Mouse (Mus musculus) limb, embryonic 13.5 days (tissue): ENCODE measurements around the gene Adgrl2. TPM values are rescaled to one million over a fixed set of nuclear protein-coding genes. Genes with fewer than 3 reads are reported as not detected.

Source experiments
- ATAC-seq: fragments of 200-750 bp; cut with Nextera tagmentation; 2 replicates; pipeline ENCODE4 v1.8.0; 2017; ENCODE audit warnings: low read depth, moderate number of reproducible peaks, moderate TSS enrichment; ENCODE audit not compliant: low FRiP score
- H3K27ac ChIP-seq: fragments of 300-500 bp; sonication (generic); 2 replicates; pipeline ENCODE4 v1.5.1; 2015; ENCODE audit warnings: inconsistent platforms, mild to moderate bottlenecking, moderate library complexity
- H3K27me3 ChIP-seq: fragments of 300-500 bp; sonication (generic); 2 replicates; pipeline ENCODE4 v1.6.1; 2015; ENCODE audit warnings: mild to moderate bottlenecking, inconsistent platforms
- H3K36me3 ChIP-seq: fragments of 300-500 bp; sonication (generic); 2 replicates; pipeline ENCODE4 v1.6.1; 2015; ENCODE audit warnings: inconsistent platforms, mild to moderate bottlenecking, moderate library complexity
- H3K4me1 ChIP-seq: fragments of 300-500 bp; sonication (generic); 2 replicates; pipeline ENCODE4 v1.6.1; 2015; ENCODE audit warnings: inconsistent platforms
- H3K4me2 ChIP-seq: fragments of 300-500 bp; sonication (generic); replicated peaks from 2 replicates; pipeline ENCODE4 v1.6.1; 2015; ENCODE audit warnings: inconsistent platforms, mild to moderate bottlenecking, moderate library complexity
- H3K4me3 ChIP-seq: fragments of 300-500 bp; sonication (generic); 2 replicates; pipeline ENCODE4 v1.5.1; 2015; ENCODE audit warnings: moderate library complexity, mild to moderate bottlenecking, inconsistent platforms
- H3K9ac ChIP-seq: fragments of 300-500 bp; sonication (generic); 2 replicates; pipeline ENCODE4 v1.6.1; 2015; ENCODE audit warnings: mild to moderate bottlenecking, inconsistent platforms
- H3K9me3 ChIP-seq: fragments of 300-500 bp; sonication (generic); 2 replicates; pipeline ENCODE4 v1.6.1; 2016; ENCODE audit warnings: inconsistent platforms
- WGBS: fragments of 180-500 bp; shearing (Covaris S2); methylation state at CpG from one replicate; pipeline ENCODE4 v1.1.7; 2015; 5-methylcytosine and 5-hydroxymethylcytosine counted together
- polyA plus RNA-seq: library from polyadenylated mRNA; unstranded; fragments of >200 nt; fragmentation: Nextera tagmentation; extraction: Ambion mirVana; gene quantifications from 2 replicates; pipeline ENCODE4 v1.2.1, GENCODE M21; 2015

Adgrl2 gene
- polyA plus RNA-seq, 1 experiment from 2014 or later: 105 TPM

GRCm38 (mm10) chr3:148832001-148832400 is 158.4 kb downstream of the Adgrl2 start:
- Histone ChIP-seq H3K27ac (no peak overlapping the region), H3K36me3 (peaks cover 65% of the 10 kb centered on the region), H3K4me2 (no peak overlapping the region), H3K4me3 (no peak overlapping the region), H3K9me3 (no peaks in the 10 kb centered on the region), H3K27me3 (no peaks in the 10 kb centered on the region), H3K9ac (no peak overlapping the region), H3K4me1 (0 out of 2 replicates have a peak, but pooled peaks cover 3% of the 10 kb centered on the region)
- 88% methylated on average over 4 of the region's 4 CpGs for WGBS
- ATAC-seq: no peak

GRCm38 (mm10) chr3:148828519-148828918 is 161.8 kb downstream of the Adgrl2 start:
- H3K9me3 ChIP-seq: no peaks in the 10 kb centered on the region
- H3K9ac ChIP-seq: no peak overlapping the region
- H3K4me1 ChIP-seq: 0 out of 2 replicates have a peak, but pooled peaks cover 3% of the 10 kb centered on the region
- ATAC-seq: no peak
- H3K36me3 ChIP-seq: peaks cover 64% of the 10 kb centered on the region
- WGBS: 51% methylated on average over 10 of the region's 10 CpGs
- H3K27me3 ChIP-seq: no peaks in the 10 kb centered on the region
- H3K4me2 ChIP-seq: no peak overlapping the region
- no peak overlapping the region for H3K27ac ChIP-seq
- no peak overlapping the region for H3K4me3 ChIP-seq

- H3K4me3 ChIP-seq: no peak overlapping the region
- no peaks in the 10 kb centered on the region; the same call in 1 of the 2 replicates for H3K4me1 ChIP-seq
- 95% methylated on average over 13 of the region's 13 CpGs for WGBS
- no peaks in the 10 kb centered on the region for H3K27me3 ChIP-seq
- no peak overlapping the region for H3K9ac ChIP-seq
- H3K27ac ChIP-seq: no peak overlapping the region
- H3K4me2 ChIP-seq: no peak overlapping the region
- H3K9me3 ChIP-seq: no peaks in the 10 kb centered on the region
- ATAC-seq: no peak
- peaks cover 81% of the 10 kb centered on the region for H3K36me3 ChIP-seq
Observed at GRCm38 (mm10) chr3:148823551-148823950, 166.8 kb downstream of the Adgrl2 start.

- ATAC-seq: no peak
- Histone ChIP-seq H3K4me1 (no peaks in the 10 kb centered on the region; the same call in 1 of the 2 replicates), H3K4me3 (no peak overlapping the region), H3K27ac (no peak overlapping the region), H3K9me3 (no peaks in the 10 kb centered on the region), H3K36me3 (peaks cover 98% of the 10 kb centered on the region), H3K9ac (no peak overlapping the region), H3K27me3 (no peaks in the 10 kb centered on the region), H3K4me2 (no peak overlapping the region)
- WGBS: 59% methylated on average over 6 of the region's 6 CpGs
Observed at GRCm38 (mm10) chr3:148821632-148822031, 168.7 kb downstream of the Adgrl2 start.

- H3K9ac ChIP-seq: no peak overlapping the region
- no peaks in the 10 kb centered on the region; the same call in 1 of the 2 replicates for H3K4me1 ChIP-seq
- peak; percentile 8; the same call in 1 of the 2 replicates for ATAC-seq
- H3K36me3 ChIP-seq: peaks cover 91% of the 10 kb centered on the region
- no peaks in the 10 kb centered on the region for H3K27me3 ChIP-seq
- H3K4me2 ChIP-seq: no peak overlapping the region
- H3K9me3 ChIP-seq: no peaks in the 10 kb centered on the region
- 92% methylated on average over 33 of the region's 33 CpGs for WGBS
- no peak overlapping the region for H3K4me3 ChIP-seq
- H3K27ac ChIP-seq: no peak overlapping the region
Observed at GRCm38 (mm10) chr3:148819323-148820046, 170.9 kb downstream of the Adgrl2 start.

GRCm38 (mm10) chr3:148818414-148819105 is 171.8 kb downstream of the Adgrl2 start:
- Histone ChIP-seq H3K27me3 (no peaks in the 10 kb centered on the region), H3K9me3 (no peaks in the 10 kb centered on the region), H3K9ac (no peak overlapping the region), H3K4me3 (no peak overlapping the region), H3K27ac (no peak overlapping the region), H3K4me2 (no peak overlapping the region), H3K36me3 (peaks cover 82% of the 10 kb centered on the region), H3K4me1 (peaks cover 8% of the 10 kb centered on the region)
- ATAC-seq: no peak
- WGBS: 90% methylated on average over 6 of the region's 6 CpGs

- H3K9me3 ChIP-seq: no peaks in the 10 kb centered on the region
- H3K36me3 ChIP-seq: peaks cover 71% of the 10 kb centered on the region
Observed at GRCm38 (mm10) chr3:148817491-148817890, 172.9 kb downstream of the Adgrl2 start.

GRCm38 (mm10) chr3:148813121-148813520 is 177.2 kb downstream of the Adgrl2 start:
- 50% methylated on average over 6 of the region's 6 CpGs for WGBS
- ATAC-seq: no peak

More at GRCm38 (mm10) chr3:148817491-148817890, 172.9 kb downstream of the Adgrl2 start:
- 97% methylated on average over 25 of the region's 25 CpGs for WGBS
- Histone ChIP-seq H3K4me3 (no peak overlapping the region), H3K9ac (no peak overlapping the region), H3K4me1 (peaks cover 18% of the 10 kb centered on the region), H3K27me3 (no peaks in the 10 kb centered on the region), H3K27ac (no peak overlapping the region), H3K4me2 (no peak overlapping the region)
- ATAC-seq: no peak

GRCm38 (mm10) chr3:148812059-148812458 is 178.3 kb downstream of the Adgrl2 start:
- WGBS: 54% methylated on average over 1 of the region's 1 CpGs
- Histone ChIP-seq H3K27ac (no peak overlapping the region), H3K4me3 (no peak overlapping the region), H3K27me3 (no peaks in the 10 kb centered on the region), H3K4me2 (no peak overlapping the region), H3K4me1 (peaks cover 25% of the 10 kb centered on the region), H3K9me3 (no peaks in the 10 kb centered on the region), H3K36me3 (peaks cover 19% of the 10 kb centered on the region), H3K9ac (no peak overlapping the region)
- no peak for ATAC-seq

More at GRCm38 (mm10) chr3:148813121-148813520, 177.2 kb downstream of the Adgrl2 start:
- H3K9me3 ChIP-seq: no peaks in the 10 kb centered on the region
- H3K4me2 ChIP-seq: no peak overlapping the region
- H3K4me1 ChIP-seq: peaks cover 25% of the 10 kb centered on the region
- H3K36me3 ChIP-seq: peaks cover 30% of the 10 kb centered on the region
- H3K27me3 ChIP-seq: no peaks in the 10 kb centered on the region
- no peak overlapping the region for H3K9ac ChIP-seq
- no peak overlapping the region for H3K4me3 ChIP-seq
- H3K27ac ChIP-seq: no peak overlapping the region

- Histone ChIP-seq H3K4me2 (no peak overlapping the region), H3K9me3 (no peaks in the 10 kb centered on the region; the same call in 1 of the 2 replicates), H3K27me3 (no peaks in the 10 kb centered on the region), H3K4me3 (no peak overlapping the region), H3K36me3 (no peaks in the 10 kb centered on the region), H3K9ac (no peak overlapping the region), H3K27ac (no peak overlapping the region), H3K4me1 (peaks cover 4% of the 10 kb centered on the region; the same call in 1 of the 2 replicates)
- WGBS: 85% methylated on average over 9 of the region's 9 CpGs
- no peak for ATAC-seq
Observed at GRCm38 (mm10) chr3:148806977-148807376, 183.4 kb downstream of the Adgrl2 start.

- no peak overlapping the region for H3K27ac ChIP-seq
- H3K4me1 ChIP-seq: no peaks in the 10 kb centered on the region
- no peak overlapping the region for H3K4me3 ChIP-seq
- WGBS: 62% methylated on average over 10 of the region's 10 CpGs
- no peaks in the 10 kb centered on the region for H3K36me3 ChIP-seq
- no peak for ATAC-seq
- H3K9me3 ChIP-seq: no peaks in the 10 kb centered on the region
- no peak overlapping the region for H3K9ac ChIP-seq
- H3K4me2 ChIP-seq: no peak overlapping the region
- no peaks in the 10 kb centered on the region for H3K27me3 ChIP-seq
Observed at GRCm38 (mm10) chr3:148793286-148793913, 197.0 kb downstream of the Adgrl2 start.

- ATAC-seq: no peak
- no peaks in the 10 kb centered on the region for H3K27me3 ChIP-seq
- H3K4me2 ChIP-seq: no peak overlapping the region
- H3K27ac ChIP-seq: no peak overlapping the region
- no peaks in the 10 kb centered on the region for H3K9me3 ChIP-seq
- 89% methylated on average over 6 of the region's 6 CpGs for WGBS
- H3K9ac ChIP-seq: no peak overlapping the region
- no peak overlapping the region for H3K4me3 ChIP-seq
- no peaks in the 10 kb centered on the region for H3K36me3 ChIP-seq
- no peaks in the 10 kb centered on the region for H3K4me1 ChIP-seq
Observed at GRCm38 (mm10) chr3:148770310-148770709, 220.0 kb downstream of the Adgrl2 start.
